Mouse (Mus musculus) thymus, postnatal 25 days (tissue): ENCODE data around the gene Elmo1.
A peak's percentile ranks its signal among the peaks of the same experiment; 100 is the strongest.

Source experiments
- DNase-seq: peaks from one replicate; pipeline ENCODE4 v3.0.0; 2022

Gene Elmo1

GRCm38 (mm10) chr13:20163339-20163954 lies 73.1 kb downstream of the Elmo1 start:
- DNase-seq = no peak

- DNase-seq = no peak
These were observed 74.4 kb downstream of the Elmo1 start for GRCm38 (mm10) chr13:20164837-20165236.

DNA sequence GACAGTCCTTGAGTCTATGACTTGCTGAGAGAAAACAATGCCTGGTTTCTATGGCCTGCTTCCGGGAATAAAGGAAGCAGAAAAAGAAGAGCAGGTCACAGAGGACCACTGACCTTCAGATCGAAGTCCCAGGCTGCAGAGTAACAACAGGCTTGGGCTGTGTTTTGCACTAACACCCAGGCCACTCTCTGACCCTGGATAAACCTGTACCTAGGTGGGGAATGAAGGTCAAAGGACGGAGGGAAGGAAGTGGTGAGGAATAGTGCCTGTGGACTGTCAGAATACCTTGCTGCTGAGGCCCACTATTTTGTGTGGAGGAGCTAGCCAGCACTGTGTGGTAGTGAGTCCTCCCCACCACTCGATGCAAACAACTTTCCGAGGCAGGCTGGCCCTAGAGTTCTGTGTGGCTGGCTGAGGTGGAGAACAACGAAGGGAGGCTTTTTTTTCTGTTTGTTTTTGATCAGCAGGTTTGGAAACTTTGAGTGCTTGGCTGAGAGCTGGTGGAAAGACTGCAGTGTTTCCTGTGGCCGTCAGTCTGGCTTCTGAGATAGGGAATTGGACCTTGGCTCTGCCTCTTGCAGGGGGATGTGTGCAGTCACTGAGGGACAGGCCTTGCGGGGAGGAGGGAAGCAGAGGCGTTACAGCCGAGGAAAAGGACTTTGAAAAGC lies 83.7 kb downstream of the Elmo1 start:
- no peak for DNase-seq

DNA sequence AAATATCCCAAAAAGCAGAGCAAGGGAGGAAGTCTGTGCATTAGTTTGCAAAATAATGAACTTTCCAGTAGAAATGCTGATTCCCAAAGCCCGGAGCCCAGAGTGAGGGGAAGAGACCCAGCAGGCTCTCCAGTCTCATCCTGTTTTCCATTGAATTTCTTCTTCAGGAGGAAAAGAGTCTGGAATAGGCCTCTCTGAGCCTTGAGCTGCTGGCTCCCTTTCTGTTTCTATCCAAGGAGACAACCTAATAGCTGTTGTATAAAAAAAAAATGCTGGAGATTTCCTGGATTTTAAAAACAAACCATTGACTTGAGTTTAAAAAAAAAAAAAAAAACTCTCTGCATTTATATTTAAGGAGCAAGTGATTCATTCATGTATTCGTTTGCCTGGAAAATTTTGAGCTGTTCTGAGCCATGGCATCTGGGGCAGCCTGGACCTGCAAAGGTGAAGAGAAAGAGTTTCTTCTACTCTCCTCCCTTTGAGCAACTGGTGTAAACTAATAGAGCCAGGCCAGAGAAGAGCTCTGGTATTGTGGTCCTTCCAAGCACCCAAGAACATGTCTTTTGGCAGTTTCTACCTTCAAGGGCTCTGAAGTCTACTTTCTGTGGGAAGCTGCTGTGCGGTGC lies 84.4 kb downstream of the Elmo1 start:
- no peak for DNase-seq

DNA sequence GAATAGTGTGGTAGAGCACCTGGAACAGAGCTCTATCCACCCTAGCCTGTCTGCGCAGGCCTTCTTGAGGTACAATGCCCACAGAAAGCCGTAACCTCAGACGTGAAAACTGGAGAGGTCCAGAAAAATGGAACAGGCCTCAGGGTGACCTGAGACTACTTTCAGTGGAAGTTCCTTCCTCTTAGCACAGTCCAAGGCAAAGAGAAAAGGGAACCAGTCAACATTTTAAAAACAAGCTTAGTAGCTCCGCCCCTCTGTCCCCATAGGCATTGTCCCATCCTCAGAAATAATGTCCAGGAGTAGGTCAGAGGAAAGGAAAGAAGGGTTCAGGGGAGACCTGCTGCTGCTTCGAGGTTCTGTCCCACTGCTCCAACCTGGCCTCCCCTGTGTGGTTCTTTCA lies 90.3 kb downstream of the Elmo1 start:
- no peak for DNase-seq

DNA sequence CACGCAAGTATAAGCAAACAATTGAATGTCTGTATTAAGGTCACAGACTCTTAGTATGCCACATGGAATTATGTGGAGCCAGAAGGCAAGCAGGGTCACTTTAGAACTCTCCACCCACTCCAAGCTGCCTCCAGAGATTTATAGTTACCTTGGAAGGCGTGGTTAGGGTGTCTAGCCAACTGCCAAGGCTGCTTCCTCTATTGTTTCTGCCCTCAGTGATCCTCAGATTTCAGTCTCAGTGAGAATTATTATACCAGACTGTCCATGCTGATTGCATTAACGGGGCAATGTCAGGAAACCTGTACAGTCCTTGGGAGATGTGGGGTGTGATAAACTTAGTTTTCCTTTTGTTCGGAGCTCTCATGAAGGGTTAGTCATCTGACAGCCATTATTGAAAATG lies 90.9 kb downstream of the Elmo1 start:
- DNase-seq = no peak

- no peak for DNase-seq
These were observed 91.9 kb downstream of the Elmo1 start for GRCm38 (mm10) chr13:20182239-20182825.

GRCm38 (mm10) chr13:20183512-20184238 lies 93.3 kb downstream of the Elmo1 start:
- DNase-seq = peak; percentile 78

DNA sequence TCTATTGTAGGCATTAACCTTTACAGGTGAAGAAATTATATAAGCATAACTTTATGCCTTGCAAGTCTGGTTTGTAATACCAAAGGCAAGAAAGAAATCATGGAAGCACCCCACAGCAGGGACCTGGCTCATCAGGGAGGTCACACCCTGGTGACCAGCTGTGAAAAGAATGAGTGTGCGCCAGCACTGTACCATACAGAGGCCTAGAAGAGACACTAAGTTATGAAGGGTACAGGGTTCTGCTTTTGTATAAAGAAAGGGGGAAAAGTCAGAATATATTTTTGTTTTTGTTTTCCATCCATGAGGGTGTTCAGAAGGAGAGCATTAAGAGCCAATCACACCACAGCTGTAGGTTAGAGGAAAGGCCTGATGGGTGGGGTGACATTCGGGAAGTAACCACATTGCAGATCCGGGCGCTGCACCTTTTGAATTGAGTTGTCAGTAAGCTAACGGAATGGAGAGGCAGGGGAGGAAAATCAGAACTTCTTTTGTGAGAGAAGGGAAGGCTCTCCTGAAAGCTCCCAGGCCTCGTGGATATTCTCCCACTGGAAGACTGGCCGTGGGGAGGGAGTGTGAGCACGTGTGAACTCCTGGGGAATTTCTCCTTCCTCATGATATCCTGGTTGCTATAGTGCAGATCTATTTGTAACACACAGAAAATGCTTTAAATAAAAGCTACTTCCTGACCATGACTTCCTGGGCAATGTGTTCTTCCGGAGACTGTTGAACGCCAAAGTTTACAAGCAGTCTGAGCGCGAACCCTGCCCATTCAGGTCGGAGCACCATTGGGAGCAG lies 94.0 kb downstream of the Elmo1 start:
- DNase-seq = peak; percentile 60

GRCm38 (mm10) chr13:20185034-20185846 lies 94.8 kb downstream of the Elmo1 start:
- DNase-seq = peak; percentile 85

- DNase-seq = no peak
These were observed 95.4 kb downstream of the Elmo1 start for GRCm38 (mm10) chr13:20185847-20186213.

- no peak for DNase-seq
These were observed 97.3 kb downstream of the Elmo1 start for GRCm38 (mm10) chr13:20187647-20188046.

DNA sequence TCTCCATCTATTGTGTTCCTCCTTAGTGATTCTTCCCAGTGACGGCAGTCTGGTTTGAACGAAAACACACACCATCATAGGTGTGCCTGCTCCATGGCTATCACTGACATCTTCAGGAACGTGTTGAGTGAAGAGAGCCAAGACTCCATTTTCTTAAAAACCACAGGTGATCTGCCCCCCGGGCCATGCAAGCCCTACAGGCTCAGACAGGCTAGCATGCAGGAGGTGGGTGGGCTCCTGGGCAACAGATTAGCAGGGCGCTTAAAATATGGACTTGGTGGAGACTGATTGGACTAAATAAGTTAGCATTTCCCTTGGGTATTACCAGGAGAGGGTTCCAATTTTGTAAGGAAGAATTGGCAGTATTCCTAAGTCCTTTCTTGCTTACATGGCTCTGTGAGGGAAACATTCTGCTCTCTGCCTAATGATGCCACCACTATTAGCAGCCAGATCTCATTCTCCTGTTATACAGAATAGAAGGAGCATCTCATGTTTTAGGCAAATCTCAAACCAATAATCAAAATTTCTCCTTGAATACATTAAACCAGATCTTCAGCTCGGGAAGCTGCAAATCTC lies 101.7 kb downstream of the Elmo1 start:
- DNase-seq = no peak

GRCm38 (mm10) chr13:20200582-20200981 lies 110.2 kb downstream of the Elmo1 start:
- peak; percentile 18 for DNase-seq

DNA sequence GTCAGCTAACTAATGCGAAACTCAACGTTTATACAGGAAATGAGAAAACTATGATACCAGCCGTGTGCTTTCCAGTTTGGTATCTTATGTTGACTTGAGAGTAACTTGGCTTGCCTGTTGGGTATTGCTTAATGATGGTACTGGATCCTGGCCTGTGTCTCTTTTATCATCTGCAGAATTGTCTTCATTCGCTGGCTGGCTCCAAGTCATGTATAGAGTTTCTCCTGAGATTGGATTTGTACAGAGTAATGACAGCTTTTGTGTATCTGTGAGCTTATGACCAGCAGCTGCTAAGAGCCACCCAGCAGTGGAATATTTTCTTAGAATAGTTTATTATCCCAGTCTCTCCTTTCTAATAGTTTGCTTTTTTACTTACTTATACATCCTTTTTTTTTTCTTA lies 112.2 kb downstream of the Elmo1 start:
- no peak for DNase-seq

DNA sequence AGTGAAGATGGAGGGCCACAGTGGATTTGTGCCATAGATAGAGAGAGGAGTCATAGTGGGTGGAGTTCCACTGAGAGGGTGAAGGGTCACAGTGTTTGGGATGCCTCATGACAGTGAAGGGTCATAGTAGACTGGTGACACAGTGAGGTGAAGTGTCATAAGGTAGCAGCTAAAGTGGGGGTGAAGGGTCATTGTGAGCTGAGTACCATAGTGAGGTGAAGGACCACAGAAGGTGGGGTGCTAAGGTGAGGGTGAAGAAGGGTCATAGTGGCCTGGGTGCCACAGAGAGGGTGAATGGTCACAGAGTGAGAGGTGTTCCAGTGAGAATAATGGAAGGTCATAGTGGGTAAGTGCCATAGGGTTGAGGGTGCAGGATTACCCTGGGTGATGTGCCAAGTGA lies 113.8 kb downstream of the Elmo1 start:
- DNase-seq = no peak

- no peak for DNase-seq
These were observed 114.8 kb downstream of the Elmo1 start for GRCm38 (mm10) chr13:20205007-20205745.

- DNase-seq = no peak
These were observed 115.3 kb downstream of the Elmo1 start for GRCm38 (mm10) chr13:20205746-20206145.

- DNase-seq = peak; percentile 64
These were observed 116.7 kb downstream of the Elmo1 start for GRCm38 (mm10) chr13:20207126-20207525.

DNA sequence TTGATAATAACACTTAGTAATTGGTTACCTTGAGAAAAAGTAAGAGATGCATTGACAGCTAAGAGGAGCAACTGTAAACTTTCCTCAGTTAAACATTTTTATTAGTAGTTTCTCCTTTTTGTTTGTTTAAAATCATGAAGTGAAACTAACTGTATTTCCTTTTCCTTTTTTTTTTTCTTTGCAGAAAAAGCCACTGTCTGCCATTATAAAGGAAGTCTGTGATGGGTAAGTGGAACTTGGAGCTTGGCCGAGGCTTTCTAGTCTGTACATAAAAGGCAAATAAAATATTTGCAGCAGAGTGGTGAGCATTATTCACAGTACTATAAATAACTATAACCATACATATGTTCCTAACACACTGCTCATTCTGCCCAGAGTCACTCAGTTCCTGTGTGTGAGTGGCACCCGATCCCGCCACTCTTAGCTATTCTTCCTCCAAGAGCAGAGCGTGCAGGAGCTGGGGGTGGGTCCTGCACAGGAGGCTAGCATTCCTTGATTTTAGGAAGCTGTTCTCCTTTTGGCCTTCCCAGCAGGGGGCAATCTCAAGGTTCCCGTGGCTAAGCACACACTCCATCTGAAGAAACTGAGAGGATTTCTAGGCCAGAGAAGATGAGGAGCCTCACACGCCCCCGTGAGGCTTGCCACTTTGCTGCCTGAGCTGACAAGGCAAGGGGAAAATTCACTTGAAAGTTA lies 117.7 kb downstream of the Elmo1 start:
- no peak for DNase-seq
